Mouse (Mus musculus) spleen, embryonic (tissue): ENCODE results near the gene 1700029F12Rik.

Experiments used
- CTCF ChIA-PET: fragments of 350-600 bp; sonication (Branson Sonifier 250); formaldehyde crosslinking; loops from one replicate; lab custom pipeline; 2022; lab: Charles Lee

The 1700029F12Rik gene

GRCm38 (mm10) chr13:97030075-97030474 is 4.1 kb downstream of the 1700029F12Rik start:
- CTCF ChIA-PET, result no interaction called here

- CTCF ChIA-PET, result no interaction called here
Observed at GRCm38 (mm10) chr13:97021906-97022305, 12.3 kb downstream of the 1700029F12Rik start.

DNA sequence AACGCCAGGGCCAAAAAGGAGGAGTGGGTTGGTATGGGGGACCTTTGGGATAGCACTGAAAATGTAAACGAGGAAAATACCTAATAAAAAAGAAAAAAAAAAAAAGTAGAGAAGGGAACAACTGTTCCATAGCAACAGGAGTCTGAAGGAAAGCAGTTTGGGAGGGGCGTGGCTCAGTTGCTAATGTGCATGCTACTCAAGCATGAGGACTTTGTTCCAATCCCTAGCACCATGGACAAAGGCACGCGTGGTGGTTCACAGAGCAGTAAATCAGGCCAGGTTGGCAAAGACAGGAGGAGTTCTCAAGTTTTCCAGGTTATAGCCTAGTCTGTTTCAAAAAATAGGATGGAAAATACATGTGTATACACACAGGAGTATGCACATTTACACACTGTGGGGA is 14.0 kb downstream of the 1700029F12Rik start:
- CTCF ChIA-PET, result no interaction called here

DNA sequence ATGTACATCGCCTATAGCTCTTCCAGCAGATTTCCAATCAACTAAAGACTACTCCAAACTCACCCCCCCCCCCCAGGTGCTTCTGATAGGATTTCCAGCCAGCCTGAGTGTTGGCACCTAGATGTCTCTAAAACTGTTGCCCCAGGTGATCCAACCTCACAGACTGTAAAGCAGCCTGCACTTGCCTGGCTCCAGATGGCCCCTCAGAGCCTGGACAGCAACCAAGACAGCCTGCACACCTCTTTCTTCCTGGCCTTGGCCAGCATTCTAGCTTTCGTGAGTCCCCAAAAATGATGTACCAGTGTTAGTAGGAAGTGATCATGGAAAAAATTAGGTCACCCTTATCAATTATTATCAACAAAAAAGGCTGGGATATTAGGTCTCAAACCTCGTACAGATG is 16.5 kb downstream of the 1700029F12Rik start:
- CTCF ChIA-PET, result no interaction called here

- CTCF ChIA-PET, result no interaction called here
Observed at GRCm38 (mm10) chr13:97014366-97014765, 19.8 kb downstream of the 1700029F12Rik start.

GRCm38 (mm10) chr13:97008266-97009153 is 25.7 kb downstream of the 1700029F12Rik start:
- CTCF ChIA-PET, result no interaction called here

DNA sequence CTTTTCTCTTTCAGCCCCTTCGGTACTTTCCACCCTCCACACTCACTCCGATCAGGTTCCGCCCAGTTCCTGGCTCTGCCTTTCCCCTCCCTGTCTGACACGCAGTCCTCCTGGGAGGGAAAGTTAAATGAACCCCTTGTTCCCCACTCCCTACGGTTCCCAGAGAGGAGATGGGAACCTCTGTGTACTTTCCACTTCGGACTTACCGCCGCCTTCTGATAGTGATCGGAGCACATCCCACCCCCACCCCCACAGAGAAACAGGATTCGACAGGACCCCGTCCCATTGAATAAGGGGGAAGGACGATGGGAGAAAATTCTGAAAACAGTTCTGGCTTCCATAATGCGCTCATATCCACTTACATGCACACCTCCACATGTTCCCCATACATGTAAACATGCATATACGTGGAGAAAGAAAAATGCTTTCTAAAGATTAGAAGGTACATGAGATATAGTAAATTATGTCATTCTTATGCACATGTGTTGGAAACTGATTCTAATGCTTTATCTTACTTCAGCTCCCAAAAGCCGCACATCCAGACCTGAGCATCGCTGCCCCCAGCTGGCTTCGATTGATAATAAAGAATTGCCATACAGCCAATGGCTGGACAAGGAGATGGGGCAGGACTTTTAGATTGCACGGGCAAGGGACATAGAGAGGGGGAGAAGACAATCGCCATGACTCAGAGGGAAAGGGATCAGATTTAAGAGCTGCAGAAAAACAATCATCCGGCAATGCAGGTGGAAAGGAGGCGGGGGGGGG is 26.5 kb downstream of the 1700029F12Rik start:
- CTCF ChIA-PET, result interaction anchor here (0.6 kb wide), 1 partner anchor 905 kb away, joined by 3 read pairs; no protein-coding TSS in a partner anchor

GRCm38 (mm10) chr13:97006784-97007183 is 27.4 kb downstream of the 1700029F12Rik start:
- CTCF ChIA-PET, result interaction anchor here (0.6 kb wide), 1 partner anchor 906 kb away, joined by 3 read pairs; no protein-coding TSS in a partner anchor

- CTCF ChIA-PET, result no interaction called here
Observed at GRCm38 (mm10) chr13:96997080-96997479, 37.1 kb downstream of the 1700029F12Rik start.

GRCm38 (mm10) chr13:96995243-96995642 is 38.9 kb downstream of the 1700029F12Rik start:
- CTCF ChIA-PET, result no interaction called here

DNA sequence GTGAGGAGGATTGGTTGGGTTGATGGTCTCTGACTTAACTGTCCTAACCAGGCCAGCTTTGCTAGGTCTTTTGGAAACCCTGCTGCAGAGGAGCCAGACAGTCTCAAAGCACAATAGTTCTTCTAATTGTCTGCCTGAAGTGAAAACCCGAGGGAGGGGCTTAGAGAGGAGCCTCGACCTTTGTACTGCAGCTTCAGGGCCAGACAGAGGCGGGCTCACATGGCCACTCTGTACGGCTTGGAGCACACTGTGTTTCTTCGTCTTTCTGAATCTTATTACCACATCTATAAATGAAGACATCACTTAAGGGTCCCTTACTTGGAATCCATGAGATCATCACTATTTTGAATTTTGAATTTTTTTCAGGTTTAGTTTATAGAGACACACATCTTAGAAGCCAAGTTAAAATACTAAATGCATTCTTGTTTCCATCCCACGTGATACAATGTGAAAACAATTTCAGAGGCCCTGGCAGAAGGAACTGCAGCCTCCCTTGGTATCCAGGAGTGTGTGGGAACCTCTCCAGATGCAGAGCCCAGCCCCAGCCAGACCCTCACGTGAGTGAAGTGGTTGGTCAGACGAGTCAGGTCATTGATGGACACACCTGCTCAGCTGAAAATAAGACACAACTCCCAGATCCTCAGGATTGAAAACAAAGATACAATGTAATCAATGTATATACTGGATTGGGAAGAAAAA is 40.7 kb downstream of the 1700029F12Rik start:
- CTCF ChIA-PET, result no interaction called here

GRCm38 (mm10) chr13:96990561-96991265 is 43.4 kb downstream of the 1700029F12Rik start:
- CTCF ChIA-PET, result no interaction called here

GRCm38 (mm10) chr13:96990045-96990444 is 44.1 kb downstream of the 1700029F12Rik start:
- CTCF ChIA-PET, result no interaction called here

GRCm38 (mm10) chr13:96989129-96989528 is 45.0 kb downstream of the 1700029F12Rik start:
- CTCF ChIA-PET, result no interaction called here

DNA sequence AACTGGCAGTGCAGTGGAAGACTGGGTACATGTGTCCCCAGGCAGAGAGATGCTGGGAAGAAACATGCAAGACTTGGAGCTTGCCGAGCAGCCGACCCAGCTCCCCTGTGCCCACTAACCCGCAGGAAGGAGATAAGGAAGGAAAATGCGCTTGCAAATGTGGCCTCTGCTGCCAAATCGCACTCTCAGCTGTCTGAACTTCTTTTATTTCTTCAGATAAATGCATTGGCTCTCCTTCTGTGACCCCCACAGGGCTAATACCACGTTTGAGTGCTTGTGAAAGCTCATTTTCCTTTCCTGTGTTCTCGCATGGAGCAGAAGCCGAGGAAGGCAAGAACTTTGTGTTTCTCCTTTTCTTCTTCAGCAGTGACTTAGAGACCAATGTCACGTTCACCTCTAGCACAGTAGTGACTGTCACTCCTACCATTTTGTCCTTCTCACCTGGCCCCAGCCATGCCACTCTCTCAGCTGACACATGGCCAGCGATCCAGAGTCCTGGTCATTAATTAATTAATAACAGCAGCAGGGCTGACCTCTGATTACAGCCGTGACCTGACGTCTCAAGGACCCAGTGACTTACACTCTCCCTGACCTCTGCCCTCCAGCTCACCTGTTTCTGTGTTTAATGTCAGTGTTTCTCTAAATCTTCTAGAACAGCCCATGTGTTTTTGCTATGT is 48.4 kb downstream of the 1700029F12Rik start:
- CTCF ChIA-PET, result no interaction called here

DNA sequence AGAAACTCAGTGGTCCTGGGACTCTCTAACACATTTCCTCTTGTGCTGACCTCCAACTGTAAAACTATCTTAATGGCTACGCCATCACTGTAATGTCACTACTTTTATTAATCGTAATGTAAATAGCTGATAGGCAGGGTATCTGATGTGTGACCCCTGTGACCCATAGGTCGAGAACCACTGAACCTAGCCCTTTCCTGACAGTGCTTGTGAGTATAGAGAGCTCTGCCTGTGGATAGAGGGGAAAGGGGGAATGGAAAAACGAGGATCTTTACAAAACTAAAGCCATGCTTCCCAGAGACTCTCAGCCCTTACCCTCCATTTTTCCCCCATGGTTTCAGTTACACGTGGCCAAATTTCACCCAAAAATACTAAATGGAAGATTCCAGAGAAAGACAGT is 49.5 kb downstream of the 1700029F12Rik start:
- CTCF ChIA-PET, result no interaction called here

DNA sequence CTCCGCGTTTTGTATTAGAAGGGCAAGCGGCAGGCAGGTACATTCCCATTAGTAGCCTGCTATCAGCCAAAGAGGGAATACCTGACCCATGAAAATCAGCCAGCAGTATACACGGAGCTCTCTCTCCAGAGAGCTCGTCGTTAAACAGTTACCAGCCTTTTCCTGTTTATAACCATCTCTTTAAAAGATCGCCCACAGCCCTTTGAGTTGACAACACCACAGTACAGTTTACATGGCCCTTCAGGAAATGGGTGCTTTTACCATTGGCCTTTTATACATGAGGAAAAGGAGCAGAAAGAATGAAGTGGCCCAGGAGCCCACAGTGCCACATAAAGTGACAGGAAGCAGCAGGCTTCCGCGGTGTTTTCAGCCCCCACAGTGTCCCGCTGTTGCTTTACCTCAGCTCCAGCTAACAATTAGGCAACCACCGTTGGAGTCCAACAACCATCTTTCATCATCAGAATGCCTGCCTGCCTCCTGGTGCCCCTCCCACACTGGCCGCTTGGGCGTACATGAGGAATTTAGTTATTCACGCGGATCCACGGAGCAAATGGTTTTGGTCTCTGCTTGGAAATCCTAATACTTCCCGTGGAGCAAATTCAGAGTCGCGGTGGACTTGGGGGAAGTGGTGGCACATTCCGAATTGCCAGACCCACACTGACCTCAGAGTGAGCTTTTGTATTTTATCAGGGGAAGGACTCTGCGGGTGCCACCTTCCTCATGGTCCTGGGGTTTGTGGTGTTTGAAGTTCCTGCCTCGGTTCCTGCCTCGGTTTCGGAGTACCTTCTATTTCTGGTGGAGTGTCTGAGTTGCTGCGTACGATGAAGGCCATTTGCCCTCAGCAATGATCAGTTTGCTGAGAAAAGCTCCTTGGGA is 50.7 kb downstream of the 1700029F12Rik start:
- CTCF ChIA-PET, result no interaction called here

DNA sequence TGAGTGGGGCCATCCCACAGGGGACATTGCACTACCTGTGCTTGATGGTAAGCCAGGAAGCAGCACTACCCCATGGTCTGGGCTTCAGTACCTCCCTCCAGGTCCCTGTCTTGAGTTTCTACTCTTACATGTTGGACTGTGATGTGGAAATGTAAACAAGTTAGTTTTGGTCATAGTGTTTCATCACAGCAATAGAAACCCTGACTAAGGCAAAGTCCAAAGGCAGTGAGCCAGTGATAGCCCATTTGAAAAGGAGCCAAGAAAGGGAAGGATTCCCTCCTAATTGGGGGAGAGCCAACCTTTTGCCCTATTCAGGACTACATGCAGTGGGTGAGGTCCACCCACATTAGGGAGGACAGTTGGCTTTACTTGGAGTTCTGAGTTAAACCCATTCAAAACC is 53.6 kb downstream of the 1700029F12Rik start:
- CTCF ChIA-PET, result no interaction called here

GRCm38 (mm10) chr13:96976986-96977595 is 57.1 kb downstream of the 1700029F12Rik start:
- CTCF ChIA-PET, result no interaction called here
